Mouse (Mus musculus) C2C12 (cell line): ENCODE results near the gene Nod1. TPM values are rescaled to one million over a fixed set of nuclear protein-coding genes. Genes with fewer than 3 reads are reported as not detected.

ENCODE experiments used
- H3K27me3 ChIP-seq: one replicate; pipeline ENCODE4 v1.6.1; 2011; ENCODE audit not compliant: control insufficient read depth, insufficient read depth, insufficient read length
- H3K36me3 ChIP-seq: one replicate; pipeline ENCODE4 v1.6.1; 2011; ENCODE audit not compliant: control insufficient read depth, insufficient read depth
- H3K4me3 ChIP-seq: one replicate; pipeline ENCODE4 v1.5.1; 2011; ENCODE audit warnings: mild to moderate bottlenecking, control low read depth; ENCODE audit not compliant: poor library complexity, insufficient read depth, severe bottlenecking
- H3K79me2 ChIP-seq: one replicate; pipeline ENCODE4 v1.6.1; 2011; ENCODE audit not compliant: control insufficient read depth, insufficient read depth
- H3K79me3 ChIP-seq: one replicate; pipeline ENCODE4 v1.6.1; 2011; ENCODE audit warnings: low read depth, control low read depth
- H3ac ChIP-seq: one replicate; pipeline ENCODE3; 2011; ENCODE audit warnings: low read depth; ENCODE audit not compliant: control insufficient read depth, insufficient read length
- CEBPB ChIP-seq: IDR thresholded peaks from one replicate; pipeline ENCODE4 v1.6.1; 2011; ENCODE audit warnings: low read depth, mild to moderate bottlenecking, control low read depth, moderate library complexity
- CTCF ChIP-seq: IDR thresholded peaks from one replicate; pipeline ENCODE4 v1.5.1; 2011; ENCODE audit not compliant: control insufficient read depth, insufficient read depth, insufficient read length
- FOSL1 ChIP-seq: IDR thresholded peaks from one replicate; pipeline ENCODE4 v1.8.0; 2011; ENCODE audit warnings: mild to moderate bottlenecking, low read length; ENCODE audit not compliant: poor library complexity, insufficient read depth, severe bottlenecking
- MAX ChIP-seq: IDR thresholded peaks from one replicate; pipeline ENCODE4 v1.6.1; 2011; ENCODE audit warnings: mild to moderate bottlenecking, control low read depth
- MYOD1 ChIP-seq: IDR thresholded peaks from one replicate; pipeline ENCODE4 v1.6.1; 2011; ENCODE audit warnings: low read depth; ENCODE audit not compliant: control insufficient read depth, insufficient read length
- MYOG ChIP-seq: IDR thresholded peaks from one replicate; pipeline ENCODE4 v1.6.1; 2011; ENCODE audit not compliant: control insufficient read depth, insufficient read length; ENCODE audit errors: extremely low read depth
- USF1 ChIP-seq: IDR thresholded peaks from one replicate; pipeline ENCODE4 v1.6.1; 2011; ENCODE audit warnings: low read depth, mild to moderate bottlenecking, control low read depth, moderate library complexity
- polyA plus RNA-seq: library from polyadenylated mRNA; unstranded; fragments of >200 nt; fragmentation: generic; extraction: Trizol; gene quantifications from one replicate; pipeline ENCODE4 v1.2.1, GENCODE M21; 2012; ENCODE audit warnings: missing spikeins

The Nod1 gene
- polyA plus RNA-seq, 1 experiment: 1.1 TPM

GRCm38 (mm10) chr6:54952542-54952941 is 19.9 kb downstream of the Nod1 start:
- H3K27me3 ChIP-seq: no peaks in the 10 kb centered on the region
- no peak overlapping the region for H3K4me3 ChIP-seq
- H3ac ChIP-seq: no peak overlapping the region
- H3K79me3 ChIP-seq: no peaks in the 10 kb centered on the region
- H3K79me2 ChIP-seq: no peaks in the 10 kb centered on the region
- H3K36me3 ChIP-seq: no peaks in the 10 kb centered on the region
- TF ChIP-seq FOSL1 (no peak), CEBPB (no peak)

- Histone ChIP-seq H3K79me2 (no peaks in the 10 kb centered on the region), H3K27me3 (no peaks in the 10 kb centered on the region), H3K4me3 (no peak overlapping the region), H3K79me3 (no peaks in the 10 kb centered on the region), H3K36me3 (no peaks in the 10 kb centered on the region), H3ac (no peak overlapping the region)
- TF ChIP-seq CEBPB (no peak), MAX (no peak), CTCF (no peak), FOSL1 (no peak), MYOD1 (no peak), MYOG (no peak), USF1 (no peak)
Measured at GRCm38 (mm10) chr6:54948682-54949081, 23.7 kb downstream of the Nod1 start.

DNA sequence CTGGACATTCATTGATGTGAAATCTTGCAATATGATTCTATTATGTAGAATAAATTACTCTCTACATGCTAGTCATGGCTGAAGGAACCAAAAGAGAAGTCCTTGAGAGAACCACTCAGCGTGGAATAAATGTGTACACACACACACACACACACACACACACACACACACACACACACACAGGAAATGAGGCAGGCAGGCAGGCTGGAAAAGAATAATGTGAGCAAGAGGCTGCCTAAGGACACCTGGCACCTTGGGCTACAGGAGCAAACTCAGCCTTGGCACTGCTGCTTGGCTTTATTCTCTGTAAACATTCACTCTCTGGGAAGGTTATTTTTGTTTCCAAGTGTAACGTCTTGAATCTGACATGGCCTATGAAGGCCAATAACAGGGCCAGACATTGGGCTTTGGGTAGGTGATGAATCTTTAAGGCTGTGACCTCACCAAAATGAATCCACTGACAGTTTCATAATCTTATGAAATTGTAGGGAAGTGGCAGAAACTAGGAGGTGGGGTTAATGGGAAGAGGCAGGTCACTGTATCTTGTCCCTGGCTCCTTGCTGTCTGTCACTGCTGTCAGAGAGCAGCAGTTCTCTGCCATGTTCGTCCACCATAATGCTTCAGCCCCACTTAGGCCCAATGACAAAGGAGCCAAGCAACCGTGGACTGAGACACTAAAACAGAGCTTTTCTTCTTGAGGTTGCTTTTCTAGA is 26.0 kb downstream of the Nod1 start:
- Histone ChIP-seq H3K27me3 (no peaks in the 10 kb centered on the region), H3ac (no peak overlapping the region)
- TF ChIP-seq FOSL1 (no peak), MYOD1 (no peak), MAX (no peak), MYOG (no peak), CTCF (no peak), CEBPB (no peak), USF1 (no peak)

DNA sequence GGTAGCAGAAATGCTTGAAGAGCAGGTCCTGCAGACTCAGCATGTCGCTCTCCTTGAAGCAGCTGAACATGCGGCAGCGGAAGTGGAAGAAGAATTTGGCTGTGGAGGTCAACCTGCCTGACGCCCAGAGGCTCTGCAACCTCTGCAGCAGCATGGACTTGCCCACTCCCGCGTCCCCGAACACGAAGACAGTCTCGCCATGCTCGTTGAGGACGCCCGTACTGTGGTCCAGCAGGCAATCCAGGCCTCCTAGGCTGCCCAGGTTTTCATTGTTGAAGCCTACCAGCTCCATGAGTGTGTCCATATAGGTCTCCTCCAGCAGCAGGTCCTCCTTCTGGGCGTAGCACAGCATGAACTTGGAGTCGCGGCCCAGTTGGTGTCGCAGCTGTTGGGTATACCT is 27.9 kb downstream of the Nod1 start:
- no peaks in the 10 kb centered on the region for H3K27me3 ChIP-seq
- H3K36me3 ChIP-seq: no peaks in the 10 kb centered on the region
- no peak for TF ChIP-seq MAX
- TF ChIP-seq MYOD1: no peak
- TF ChIP-seq USF1: no peak
- TF ChIP-seq MYOG: no peak
- no peak for TF ChIP-seq FOSL1
- TF ChIP-seq CTCF: no peak
- TF ChIP-seq CEBPB: no peak
- no peaks in the 10 kb centered on the region for H3K79me2 ChIP-seq
- no peak overlapping the region for H3ac ChIP-seq
- no peaks in the 10 kb centered on the region for H3K79me3 ChIP-seq
- no peak overlapping the region for H3K4me3 ChIP-seq

More for the DNA sequence above, 26.0 kb downstream of the Nod1 start:
- Histone ChIP-seq H3K4me3 (no peak overlapping the region), H3K79me3 (no peaks in the 10 kb centered on the region), H3K36me3 (no peaks in the 10 kb centered on the region), H3K79me2 (no peaks in the 10 kb centered on the region)

GRCm38 (mm10) chr6:54943753-54944152 is 28.7 kb downstream of the Nod1 start:
- Histone ChIP-seq H3K36me3 (no peaks in the 10 kb centered on the region), H3K4me3 (no peak overlapping the region), H3K27me3 (no peaks in the 10 kb centered on the region), H3ac (no peak overlapping the region), H3K79me2 (no peaks in the 10 kb centered on the region), H3K79me3 (no peaks in the 10 kb centered on the region)
- TF ChIP-seq MAX (no peak), MYOD1 (no peak), FOSL1 (no peak), CTCF (no peak), MYOG (no peak), CEBPB (no peak), USF1 (no peak)

- Histone ChIP-seq H3K79me3 (no peaks in the 10 kb centered on the region), H3K27me3 (no peaks in the 10 kb centered on the region), H3K36me3 (no peaks in the 10 kb centered on the region), H3K4me3 (no peak overlapping the region), H3ac (no peak overlapping the region), H3K79me2 (no peaks in the 10 kb centered on the region)
- TF ChIP-seq CEBPB: no peak
- no peak for TF ChIP-seq USF1
- TF ChIP-seq FOSL1: no peak
- TF ChIP-seq MAX: no peak
- no peak for TF ChIP-seq MYOD1
- no peak for TF ChIP-seq MYOG
- no peak for TF ChIP-seq CTCF
Measured at GRCm38 (mm10) chr6:54943292-54943691, 29.1 kb downstream of the Nod1 start.
